Mouse (Mus musculus): ENCODE measurements around the gene Dctn3.
"Not testable (repeated sequence)": the region's sequence is repeated elsewhere in the genome, so short reads cannot be mapped to it uniquely, and the experiment has no call there.

GRCm38 (mm10) chr4:41688562-41688961, 34.4 kb downstream of the Dctn3 start:
- TF ChIP-seq CTCF (conservative IDR thresholded peaks at IDR 0.05; ENCODE audit: low read length); POU5F1 (IDR thresholded peaks at IDR 0.05; ENCODE audit: borderline replicate concordance, low read length): not testable (repeated sequence)

All from E14TG2a.4 (cell line).